Mouse (Mus musculus): ENCODE data around the gene Sytl4. TPM values are rescaled to one million over a fixed set of nuclear protein-coding genes. Genes with fewer than 3 reads are reported as not detected.

Gene Sytl4
- polyA plus RNA-seq, 1 experiment: 0.31 TPM

DNA sequence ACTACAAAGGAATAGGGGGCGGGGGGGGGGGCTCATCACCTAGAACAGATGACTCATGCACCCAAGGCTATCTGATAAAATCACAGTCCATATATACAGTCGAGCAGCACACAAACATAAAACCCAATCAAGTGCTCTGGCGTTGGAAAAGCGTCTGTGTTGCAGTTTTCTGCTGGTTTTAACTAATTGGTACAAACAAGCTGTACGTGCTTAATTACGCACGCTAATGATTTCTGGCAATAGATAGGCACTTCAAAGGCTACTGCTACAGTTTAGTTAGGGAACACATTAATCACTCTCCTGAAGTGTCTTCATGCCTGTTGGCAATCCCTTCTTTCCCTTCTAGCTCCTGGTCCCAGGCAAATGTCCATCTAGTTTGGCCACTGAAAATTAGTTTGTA, 27.0 kb downstream of the Sytl4 start:
- Histone ChIP-seq H3K27ac (ENCODE audit: insufficient read depth, low read length) (no peak overlapping the region), H3K36me3 (ENCODE audit: control insufficient read depth, insufficient read depth, low read length, poor library complexity, severe bottlenecking) (no peaks in the 10 kb centered on the region), H3K27me3 (ENCODE audit: control insufficient read depth, insufficient read depth, low read length, poor library complexity, severe bottlenecking) (no peaks in the 10 kb centered on the region), H3K9me3 (replicated peaks; ENCODE audit: control insufficient read depth, insufficient read depth, low read length, poor library complexity, severe bottlenecking) (no peaks in the 10 kb centered on the region), H3K9ac (ENCODE audit: low read depth, poor library complexity, severe bottlenecking) (no peak overlapping the region), H3K4me3 (ENCODE audit: low read depth, low read length) (no peak overlapping the region), H3K4me1 (ENCODE audit: control insufficient read depth, insufficient read depth, low read length) (no peaks in the 10 kb centered on the region)
- TF ChIP-seq POLR2A (IDR thresholded peaks at IDR 0.05; ENCODE audit: insufficient read depth, low read length) (no peak), EP300 (IDR thresholded peaks at IDR 0.05; ENCODE audit: insufficient read depth, low read depth, low read length) (no peak), CTCF (IDR thresholded peaks at IDR 0.05; ENCODE audit: low read depth, low read length) (no peak)

- Histone ChIP-seq H3K9ac (ENCODE audit: low read depth, poor library complexity, severe bottlenecking) (no peak overlapping the region), H3K27me3 (ENCODE audit: control insufficient read depth, insufficient read depth, low read length, poor library complexity, severe bottlenecking) (no peaks in the 10 kb centered on the region)
- TF ChIP-seq POLR2A (IDR thresholded peaks at IDR 0.05; ENCODE audit: insufficient read depth, low read length) (no peak), CTCF (IDR thresholded peaks at IDR 0.05; ENCODE audit: low read depth, low read length) (peak; percentile 48), EP300 (IDR thresholded peaks at IDR 0.05; ENCODE audit: insufficient read depth, low read depth, low read length) (no peak)
Measured at GRCm38 (mm10) chrX:133947427-133947826, 34.2 kb downstream of the Sytl4 start.

DNA sequence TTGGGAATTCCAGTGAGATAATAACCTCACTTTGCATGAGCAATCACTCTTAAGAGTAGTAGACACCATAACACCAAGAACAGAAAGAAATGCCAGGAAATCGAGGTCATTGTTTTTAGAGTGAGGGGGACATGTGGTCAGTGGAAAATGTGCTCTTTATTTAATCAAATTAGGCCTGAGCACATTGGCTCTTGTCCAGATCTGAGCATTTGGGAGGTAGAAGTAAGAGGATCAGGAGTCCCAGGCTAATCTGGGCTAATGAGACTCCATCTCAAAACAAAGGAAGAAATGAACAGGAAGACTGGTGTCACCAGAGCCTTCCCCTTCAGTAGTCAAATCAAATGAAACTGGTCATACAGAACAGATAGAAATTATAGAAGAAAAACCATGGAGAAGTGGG, 42.1 kb downstream of the Sytl4 start:
- no peak overlapping the region for H3K27ac ChIP-seq (ENCODE audit: insufficient read depth, low read length)
- H3K36me3 ChIP-seq (ENCODE audit: control insufficient read depth, insufficient read depth, low read length, poor library complexity, severe bottlenecking): no peaks in the 10 kb centered on the region
- TF ChIP-seq CTCF (IDR thresholded peaks at IDR 0.05; ENCODE audit: low read depth, low read length): no peak
- no peak for TF ChIP-seq EP300 (IDR thresholded peaks at IDR 0.05; ENCODE audit: insufficient read depth, low read depth, low read length)
- TF ChIP-seq POLR2A (IDR thresholded peaks at IDR 0.05; ENCODE audit: insufficient read depth, low read length): no peak
- no peaks in the 10 kb centered on the region for H3K27me3 ChIP-seq (ENCODE audit: control insufficient read depth, insufficient read depth, low read length, poor library complexity, severe bottlenecking)
- no peak overlapping the region for H3K4me3 ChIP-seq (ENCODE audit: low read depth, low read length)
- no peaks in the 10 kb centered on the region for H3K9me3 ChIP-seq (replicated peaks; ENCODE audit: control insufficient read depth, insufficient read depth, low read length, poor library complexity, severe bottlenecking)
- no peak overlapping the region for H3K9ac ChIP-seq (ENCODE audit: low read depth, poor library complexity, severe bottlenecking)
- no peaks in the 10 kb centered on the region for H3K4me1 ChIP-seq (ENCODE audit: control insufficient read depth, insufficient read depth, low read length)

More at GRCm38 (mm10) chrX:133947427-133947826, 34.2 kb downstream of the Sytl4 start:
- H3K9me3 ChIP-seq (replicated peaks; ENCODE audit: control insufficient read depth, insufficient read depth, low read length, poor library complexity, severe bottlenecking): no peaks in the 10 kb centered on the region
- H3K4me1 ChIP-seq (ENCODE audit: control insufficient read depth, insufficient read depth, low read length): no peaks in the 10 kb centered on the region
- no peak overlapping the region for H3K27ac ChIP-seq (ENCODE audit: insufficient read depth, low read length)
- no peak overlapping the region for H3K4me3 ChIP-seq (ENCODE audit: low read depth, low read length)
- H3K36me3 ChIP-seq (ENCODE audit: control insufficient read depth, insufficient read depth, low read length, poor library complexity, severe bottlenecking): no peaks in the 10 kb centered on the region

GRCm38 (mm10) chrX:133936605-133937225, 44.9 kb downstream of the Sytl4 start:
- Histone ChIP-seq H3K27me3 (ENCODE audit: control insufficient read depth, insufficient read depth, low read length, poor library complexity, severe bottlenecking) (no peaks in the 10 kb centered on the region), H3K36me3 (ENCODE audit: control insufficient read depth, insufficient read depth, low read length, poor library complexity, severe bottlenecking) (no peaks in the 10 kb centered on the region), H3K27ac (ENCODE audit: insufficient read depth, low read length) (no peak overlapping the region), H3K9ac (ENCODE audit: low read depth, poor library complexity, severe bottlenecking) (no peak overlapping the region), H3K4me3 (ENCODE audit: low read depth, low read length) (no peak overlapping the region), H3K9me3 (replicated peaks; ENCODE audit: control insufficient read depth, insufficient read depth, low read length, poor library complexity, severe bottlenecking) (no peaks in the 10 kb centered on the region), H3K4me1 (ENCODE audit: control insufficient read depth, insufficient read depth, low read length) (no peaks in the 10 kb centered on the region)
- TF ChIP-seq EP300 (IDR thresholded peaks at IDR 0.05; ENCODE audit: insufficient read depth, low read depth, low read length): no peak
- no peak for TF ChIP-seq POLR2A (IDR thresholded peaks at IDR 0.05; ENCODE audit: insufficient read depth, low read length)
- TF ChIP-seq CTCF (IDR thresholded peaks at IDR 0.05; ENCODE audit: low read depth, low read length): no peak

GRCm38 (mm10) chrX:133931302-133932013, 50.2 kb downstream of the Sytl4 start:
- H3K27ac ChIP-seq (ENCODE audit: insufficient read depth, low read length): no peak overlapping the region
- no peaks in the 10 kb centered on the region for H3K27me3 ChIP-seq (ENCODE audit: control insufficient read depth, insufficient read depth, low read length, poor library complexity, severe bottlenecking)
- no peaks in the 10 kb centered on the region for H3K4me1 ChIP-seq (ENCODE audit: control insufficient read depth, insufficient read depth, low read length)
- H3K9ac ChIP-seq (ENCODE audit: low read depth, poor library complexity, severe bottlenecking): no peak overlapping the region
- H3K36me3 ChIP-seq (ENCODE audit: control insufficient read depth, insufficient read depth, low read length, poor library complexity, severe bottlenecking): no peaks in the 10 kb centered on the region
- TF ChIP-seq CTCF (IDR thresholded peaks at IDR 0.05; ENCODE audit: low read depth, low read length) (no peak), POLR2A (IDR thresholded peaks at IDR 0.05; ENCODE audit: insufficient read depth, low read length) (no peak), EP300 (IDR thresholded peaks at IDR 0.05; ENCODE audit: insufficient read depth, low read depth, low read length) (no peak)
- no peak overlapping the region for H3K4me3 ChIP-seq (ENCODE audit: low read depth, low read length)
- no peaks in the 10 kb centered on the region for H3K9me3 ChIP-seq (replicated peaks; ENCODE audit: control insufficient read depth, insufficient read depth, low read length, poor library complexity, severe bottlenecking)

DNA sequence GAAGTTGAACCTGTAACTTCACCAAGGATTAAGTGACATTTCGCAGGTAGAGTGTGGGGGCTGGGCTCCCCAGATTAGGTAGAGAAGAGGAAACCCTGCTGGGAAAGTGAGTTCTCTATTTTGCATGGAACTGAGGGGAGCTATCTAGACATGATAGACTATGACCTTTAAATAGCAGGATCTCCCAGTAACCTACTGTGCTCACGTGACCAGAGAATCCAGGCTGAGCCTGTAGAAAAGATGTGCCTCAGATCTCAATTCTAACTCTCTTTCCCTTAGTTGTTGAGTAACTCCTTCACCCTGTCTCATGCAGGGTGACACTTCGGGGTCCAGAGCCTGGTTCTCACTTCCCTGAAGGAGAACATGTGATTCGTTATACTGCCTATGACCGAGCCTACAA, 54.9 kb downstream of the Sytl4 start:
- H3K4me1 ChIP-seq (ENCODE audit: control insufficient read depth, insufficient read depth, low read length): no peaks in the 10 kb centered on the region
- H3K9me3 ChIP-seq (replicated peaks; ENCODE audit: control insufficient read depth, insufficient read depth, low read length, poor library complexity, severe bottlenecking): no peaks in the 10 kb centered on the region
- H3K27ac ChIP-seq (ENCODE audit: insufficient read depth, low read length): no peak overlapping the region
- H3K27me3 ChIP-seq (ENCODE audit: control insufficient read depth, insufficient read depth, low read length, poor library complexity, severe bottlenecking): no peaks in the 10 kb centered on the region
- no peaks in the 10 kb centered on the region for H3K36me3 ChIP-seq (ENCODE audit: control insufficient read depth, insufficient read depth, low read length, poor library complexity, severe bottlenecking)
- TF ChIP-seq POLR2A (IDR thresholded peaks at IDR 0.05; ENCODE audit: insufficient read depth, low read length) (no peak), EP300 (IDR thresholded peaks at IDR 0.05; ENCODE audit: insufficient read depth, low read depth, low read length) (no peak), CTCF (IDR thresholded peaks at IDR 0.05; ENCODE audit: low read depth, low read length) (no peak)
- no peak overlapping the region for H3K4me3 ChIP-seq (ENCODE audit: low read depth, low read length)
- no peak overlapping the region for H3K9ac ChIP-seq (ENCODE audit: low read depth, poor library complexity, severe bottlenecking)
